ENCODE assay signal across 19 mouse cellular contexts in genomic region chr14:21433995-21434394, GRCm38 (mm10). TPM values are rescaled to one million over a fixed set of nuclear protein-coding genes. Genes with fewer than 3 reads are reported as not detected.
DNase-seq lines count a peak whose midpoint lies in the region; ATAC-seq lines count a peak whose summit lies in the region.
"Had no signal": no experiment of that assay in that cellular context is flagged by ENCODE, and none has a peak within 500 bp of the region (broad histone marks: within the 10 kb centered on the region; RNA-seq: fewer than 3 reads in every experiment).

No protein-coding gene starts in this region.

- H3K36me3 ChIP-seq in heart, embryonic 10.5 days, result peaks cover 20% of the 10 kb centered on the region
- no peaks in the 10 kb centered on the region for H3K36me3 ChIP-seq in embryonic facial prominence, embryonic 13.5 days
- H3K36me3 ChIP-seq in limb, embryonic 13.5 days, result peaks cover 6% of the 10 kb centered on the region
- H3K36me3 ChIP-seq: neural tube, embryonic 13.5 days had no signal

- H3K27me3 ChIP-seq in heart, embryonic 10.5 days (ENCODE audit: insufficient read depth, poor library complexity, severe bottlenecking), result no peaks in the 10 kb centered on the region
- no peaks in the 10 kb centered on the region for H3K27me3 ChIP-seq in embryonic facial prominence, embryonic 13.5 days
- no peaks in the 10 kb centered on the region for H3K27me3 ChIP-seq in limb, embryonic 13.5 days
- H3K27me3 ChIP-seq: neural tube, embryonic 13.5 days had no signal

- H3K27ac ChIP-seq in heart, embryonic 10.5 days, result peak overlapping the region; percentile 36; the same call in 1 of the 2 replicates
- peak overlapping the region; percentile 33 for H3K27ac ChIP-seq in embryonic facial prominence, embryonic 13.5 days
- H3K27ac ChIP-seq in limb, embryonic 13.5 days, result peak overlapping the region; percentile 39; the same call in 1 of the 2 replicates
- H3K27ac ChIP-seq: hindbrain, postnatal 0 days; liver, embryonic 14.5 days; neural tube, embryonic 13.5 days had no signal

- peaks cover 23% of the 10 kb centered on the region for H3K4me1 ChIP-seq in heart, embryonic 10.5 days
- peaks cover 15% of the 10 kb centered on the region for H3K4me1 ChIP-seq in embryonic facial prominence, embryonic 13.5 days
- H3K4me1 ChIP-seq in limb, embryonic 13.5 days, result peaks cover 23% of the 10 kb centered on the region
- H3K4me1 ChIP-seq: neural tube, embryonic 13.5 days had no signal

- no peak for DNase-seq in heart, embryonic 10.5 days (ENCODE audit: low spot score)
- no peak for DNase-seq in heart, postnatal 36 days
- DNase-seq in NIH3T3 (ENCODE audit: low read depth), result peak; percentile 25
- DNase-seq in kidney, postnatal 25 days, result no peak
- DNase-seq in urinary bladder, postnatal 4 days (ENCODE audit: low spot score in 2 of 2), result no peak
- no peak for DNase-seq in frontal cortex, postnatal 25 days (ENCODE audit: low spot score in 2 of 2)
- DNase-seq: adrenal gland, postnatal 10 days; cerebellum, adult 9-11 months; gastrocnemius, postnatal 10 days; kidney, adult 18-20 months; kidney, postnatal 10 days; midbrain, embryonic 14.5 days; thymus, postnatal 14 days had no signal

- H3K4me2 ChIP-seq in embryonic facial prominence, embryonic 13.5 days, result no peak overlapping the region
- no peak overlapping the region for H3K4me2 ChIP-seq in limb, embryonic 13.5 days (replicated peaks)
- H3K4me2 ChIP-seq: neural tube, embryonic 13.5 days had no signal

- WGBS in heart, embryonic 10.5 days, result 83% methylated on average over 5 of the region's 5 CpGs
- WGBS in embryonic facial prominence, embryonic 13.5 days, result 37% methylated on average over 5 of the region's 5 CpGs
- 16% methylated on average over 5 of the region's 5 CpGs for WGBS in limb, embryonic 13.5 days

- intact Hi-C loops in heart, postnatal 36 days (cut with DNase I), result loop anchor here (5.0 kb wide), 1 partner anchor 228 kb away; no protein-coding TSS in a partner anchor

- H3K9ac ChIP-seq in embryonic facial prominence, embryonic 13.5 days, result no peak overlapping the region
- no peak overlapping the region for H3K9ac ChIP-seq in limb, embryonic 13.5 days
- H3K9ac ChIP-seq: liver, embryonic 14.5 days; neural tube, embryonic 13.5 days had no signal

- H3K4me3 ChIP-seq in heart, embryonic 10.5 days, result no peak overlapping the region
- no peak overlapping the region for H3K4me3 ChIP-seq in embryonic facial prominence, embryonic 13.5 days
- H3K4me3 ChIP-seq in limb, embryonic 13.5 days, result no peak overlapping the region
- H3K4me3 ChIP-seq: neural tube, embryonic 13.5 days had no signal

- ATAC-seq in embryonic facial prominence, embryonic 13.5 days (ENCODE audit: insufficient number of reproducible peaks, insufficient read depth, low FRiP score, low TSS enrichment, low read depth), result no peak
- ATAC-seq in limb, embryonic 13.5 days (ENCODE audit: low FRiP score, low read depth), result peak; percentile 59; the same call in 1 of the 2 replicates
- ATAC-seq: activated CD4-positive, CD25-positive, alpha-beta regulatory T cell, adult 4 months; hindbrain, postnatal 0 days had no signal

- H3K9me3 ChIP-seq in heart, embryonic 10.5 days, result no peaks in the 10 kb centered on the region
- no peaks in the 10 kb centered on the region for H3K9me3 ChIP-seq in embryonic facial prominence, embryonic 13.5 days
- H3K9me3 ChIP-seq in limb, embryonic 13.5 days, result no peaks in the 10 kb centered on the region
- H3K9me3 ChIP-seq: neural tube, embryonic 13.5 days had no signal

RNA-seq across cellular contexts. Expression of gene Kat6b, which starts 47.2 kb away (rescaled TPM):
- 9.3 and 11.1 TPM in 2 replicates for polyA plus RNA-seq in heart, embryonic 10.5 days (2016; fragmentation: Nextera tagmentation; extraction: Ambion mirVana)
- 10 to 100 TPM; 29.9 to 31.7 TPM for total RNA-seq in heart, postnatal 36 days (2021)
- 28.2 and 34.5 TPM in 2 replicates for polyA plus RNA-seq in embryonic facial prominence, embryonic 13.5 days (2015; fragmentation: Nextera tagmentation; extraction: Ambion mirVana)
- 30.7 and 31.4 TPM in 2 replicates for polyA plus RNA-seq in limb, embryonic 13.5 days (2015; fragmentation: Nextera tagmentation; extraction: Ambion mirVana)
